Mouse (Mus musculus): ENCODE measurements around the gene Ampd3.

Gene Ampd3

GRCm38 (mm10) chr7:110770949-110771348, 2.9 kb downstream of the Ampd3 start:
- no peak for DNase-seq (ENCODE audit: low spot score)

DNA sequence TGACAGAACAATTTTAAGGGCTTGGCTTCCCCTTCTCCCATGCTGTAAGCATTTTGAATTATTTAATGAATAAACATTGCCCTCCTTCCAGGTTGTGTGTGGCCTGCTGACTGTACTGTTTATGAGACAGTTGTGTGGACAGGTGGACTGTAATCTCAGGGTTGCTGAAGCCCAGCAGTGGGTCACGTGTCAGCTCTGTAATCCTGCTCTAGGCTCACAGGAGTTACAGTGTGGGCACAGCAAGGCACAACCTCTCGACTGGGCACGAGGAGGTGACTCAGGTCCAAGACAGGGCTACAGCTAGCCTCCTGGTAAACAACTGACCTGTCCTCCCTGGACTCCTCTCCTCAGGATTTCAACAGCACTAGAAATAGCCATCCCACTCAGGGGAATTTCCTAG, 4.3 kb downstream of the Ampd3 start:
- DNase-seq (ENCODE audit: low spot score), result no peak

- DNase-seq (ENCODE audit: low spot score), result no peak
Observed at GRCm38 (mm10) chr7:110773204-110774002, 5.4 kb downstream of the Ampd3 start.

DNA sequence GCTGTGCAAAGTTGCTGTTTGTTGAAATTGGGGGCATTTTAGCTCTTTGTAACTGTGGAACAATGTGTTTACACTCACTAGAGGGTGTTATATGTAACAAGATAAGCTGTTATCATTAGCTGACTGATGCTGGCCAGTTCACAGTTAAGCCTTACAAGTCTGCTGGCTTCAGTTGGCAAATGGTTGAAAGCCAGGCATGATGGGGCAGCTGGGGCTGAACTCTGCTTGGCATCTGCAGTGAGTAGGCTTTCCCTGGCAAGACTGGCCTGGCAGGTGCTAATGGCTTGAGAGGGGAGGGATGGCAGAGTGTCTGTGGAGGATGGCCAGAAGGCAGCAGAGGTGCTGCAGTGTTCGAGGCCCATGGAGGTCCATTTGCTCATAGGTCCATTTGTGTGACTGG, 6.1 kb downstream of the Ampd3 start:
- DNase-seq (ENCODE audit: low spot score), result no peak

DNA sequence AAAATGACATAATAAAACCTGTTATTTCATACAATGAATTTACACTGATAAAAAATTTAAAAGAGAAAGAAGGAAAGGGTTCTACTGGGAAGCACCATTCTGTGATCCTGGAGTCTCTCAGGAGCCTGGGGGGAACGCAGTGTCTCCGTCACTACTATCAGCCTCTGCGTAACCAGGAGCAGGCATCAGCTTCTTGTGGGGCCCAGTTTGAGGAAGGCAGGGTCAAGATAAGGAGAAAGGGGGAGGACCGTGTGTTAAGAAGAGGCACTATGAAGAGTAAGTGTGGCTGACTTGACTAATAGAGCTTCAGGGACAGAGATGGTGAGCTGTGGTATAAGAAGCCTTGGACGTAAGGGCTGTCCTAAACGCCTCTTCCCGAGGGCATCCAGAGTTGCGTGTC, 6.7 kb downstream of the Ampd3 start:
- DNase-seq (ENCODE audit: low spot score), result no peak

DNA sequence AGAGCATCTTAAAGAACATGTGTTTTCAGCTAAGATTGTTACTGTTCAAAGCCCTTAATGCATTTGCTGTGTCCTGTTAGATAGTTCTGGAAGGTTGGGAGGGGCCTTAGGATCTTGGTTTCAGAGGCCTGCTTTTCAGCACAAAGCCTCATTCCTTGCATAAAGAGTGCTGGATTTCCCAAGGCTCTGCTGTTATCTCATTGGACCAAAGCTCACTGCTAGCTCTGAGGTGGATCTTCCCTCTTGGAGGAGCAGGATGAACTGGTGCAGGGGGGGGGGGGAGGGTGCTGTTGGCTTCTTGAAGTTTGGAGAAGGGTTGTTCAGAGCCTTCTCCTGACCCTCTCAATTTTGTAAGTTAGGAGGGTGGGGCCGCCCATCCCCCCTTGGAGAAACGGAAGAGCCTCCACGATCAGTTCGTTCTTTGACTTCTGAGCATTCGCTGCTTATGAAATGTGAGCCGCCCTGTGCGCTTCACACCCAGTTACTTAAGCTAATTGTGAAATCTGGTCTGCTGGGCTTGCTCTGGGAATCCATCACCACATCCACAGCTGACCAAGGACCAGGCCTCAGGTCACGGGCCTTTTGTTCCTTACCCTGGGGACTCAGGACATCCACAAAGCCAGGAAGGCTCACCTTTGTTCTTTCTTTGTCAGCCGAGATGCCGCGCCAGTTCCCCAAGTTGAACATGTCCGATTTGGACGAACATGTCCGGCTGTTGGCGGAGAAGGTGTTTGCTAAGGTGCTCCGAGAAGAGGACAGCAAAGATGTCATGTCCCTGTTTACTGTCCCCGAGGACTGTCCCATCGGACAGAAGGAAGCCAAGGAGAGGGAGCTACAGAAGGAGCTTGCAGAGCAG, 9.4 kb downstream of the Ampd3 start:
- no peak for DNase-seq (ENCODE audit: low spot score)

DNA sequence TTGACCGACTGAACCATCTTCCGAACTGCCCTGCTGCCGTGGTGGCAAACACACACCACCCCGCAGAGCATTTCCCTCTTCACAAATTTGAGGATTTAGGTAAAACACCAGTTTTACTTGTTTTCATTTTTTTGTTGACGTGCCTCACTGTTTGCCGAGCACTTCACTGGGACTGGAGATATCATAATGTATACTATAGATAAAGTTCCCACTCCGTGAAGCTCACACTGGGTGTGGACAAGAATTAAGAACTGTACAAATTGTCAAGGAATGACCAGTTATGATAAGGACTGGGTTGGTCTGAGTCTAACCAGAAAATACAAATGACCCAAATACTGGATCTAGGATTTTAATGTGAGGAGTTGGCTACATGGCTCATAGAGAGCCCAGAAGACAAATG, 10.9 kb downstream of the Ampd3 start:
- DNase-seq (ENCODE audit: low spot score), result no peak

DNA sequence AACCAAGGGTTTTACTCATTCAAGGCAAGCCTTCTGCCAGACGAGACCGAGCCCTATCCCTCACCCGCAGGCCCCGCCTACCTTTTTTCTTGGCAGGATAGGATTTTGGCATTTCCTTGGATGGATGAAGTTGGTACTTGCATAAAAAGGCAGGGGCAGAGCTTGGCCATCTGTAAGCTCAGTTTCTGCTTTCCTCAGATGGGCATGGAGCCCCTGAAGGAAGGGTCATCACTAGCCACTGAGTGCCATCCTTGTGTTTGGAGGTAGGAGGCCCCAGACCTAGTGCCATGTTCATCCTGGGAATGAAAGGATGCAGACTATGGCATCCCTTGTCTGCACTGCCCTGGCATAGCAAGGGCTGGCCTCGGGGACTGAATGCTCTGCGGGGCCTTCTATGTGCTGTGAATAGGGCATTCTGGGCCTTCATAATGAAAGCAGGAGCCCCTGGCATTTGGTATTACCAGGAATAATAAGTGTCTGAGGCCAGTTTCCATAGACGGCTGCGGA, 11.7 kb downstream of the Ampd3 start:
- no peak for DNase-seq (ENCODE audit: low spot score)

GRCm38 (mm10) chr7:110780520-110780919, 12.5 kb downstream of the Ampd3 start:
- no peak for DNase-seq (ENCODE audit: low spot score)

GRCm38 (mm10) chr7:110781231-110781711, 13.3 kb downstream of the Ampd3 start:
- DNase-seq (ENCODE audit: low spot score), result no peak

GRCm38 (mm10) chr7:110782135-110782534, 14.1 kb downstream of the Ampd3 start:
- no peak for DNase-seq (ENCODE audit: low spot score)

DNA sequence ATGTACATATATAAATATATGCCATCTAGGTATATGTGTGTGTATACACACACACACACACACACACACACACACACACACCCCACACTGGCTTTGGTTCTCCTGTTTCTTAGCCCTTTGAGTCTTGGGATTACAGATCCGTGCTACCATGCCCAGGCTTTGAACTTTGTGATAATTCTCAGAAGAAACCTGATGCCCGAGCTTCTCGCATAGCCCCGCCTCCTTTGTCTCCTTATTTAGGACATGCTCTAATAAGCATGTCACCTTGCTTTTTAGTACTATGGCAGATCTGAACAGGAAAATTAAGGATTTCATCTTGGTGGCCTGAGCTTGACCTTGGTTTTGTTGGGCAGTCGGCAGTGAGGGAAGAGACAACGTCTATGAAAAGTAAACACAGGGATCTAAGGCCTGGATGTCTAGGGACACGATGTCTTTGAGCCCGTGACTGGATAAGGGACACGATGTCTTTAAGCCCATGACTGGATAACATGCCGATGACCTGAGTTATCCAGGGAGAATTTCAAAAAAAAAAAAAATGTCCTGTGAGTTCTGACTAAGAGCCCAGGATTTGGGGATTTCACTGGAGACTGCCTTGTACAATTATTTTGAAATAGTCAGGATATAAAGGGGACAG, 15.0 kb downstream of the Ampd3 start:
- DNase-seq (ENCODE audit: low spot score), result no peak

- DNase-seq (ENCODE audit: low spot score), result no peak
Observed at GRCm38 (mm10) chr7:110784965-110785364, 17.0 kb downstream of the Ampd3 start.

DNA sequence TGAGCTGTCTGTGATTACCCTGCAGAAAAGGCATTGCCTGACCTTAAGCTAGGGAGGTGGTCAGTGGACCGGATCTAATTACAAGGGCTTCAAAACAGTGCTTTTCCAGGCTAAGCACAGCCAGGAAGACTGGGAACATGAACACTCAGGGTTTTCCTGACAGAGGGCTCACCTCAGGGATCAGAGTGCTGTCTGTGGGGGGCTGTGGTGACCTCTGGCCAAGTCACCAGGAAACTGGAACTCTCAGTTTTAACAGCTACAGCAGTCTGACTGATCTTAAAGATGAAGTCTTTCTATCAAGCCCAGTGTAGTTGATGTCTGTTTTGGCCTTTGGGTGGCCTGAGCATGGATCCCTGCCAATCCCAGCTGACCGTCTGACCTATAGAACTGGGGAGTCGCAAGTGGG, 17.7 kb downstream of the Ampd3 start:
- no peak for DNase-seq (ENCODE audit: low spot score)

DNA sequence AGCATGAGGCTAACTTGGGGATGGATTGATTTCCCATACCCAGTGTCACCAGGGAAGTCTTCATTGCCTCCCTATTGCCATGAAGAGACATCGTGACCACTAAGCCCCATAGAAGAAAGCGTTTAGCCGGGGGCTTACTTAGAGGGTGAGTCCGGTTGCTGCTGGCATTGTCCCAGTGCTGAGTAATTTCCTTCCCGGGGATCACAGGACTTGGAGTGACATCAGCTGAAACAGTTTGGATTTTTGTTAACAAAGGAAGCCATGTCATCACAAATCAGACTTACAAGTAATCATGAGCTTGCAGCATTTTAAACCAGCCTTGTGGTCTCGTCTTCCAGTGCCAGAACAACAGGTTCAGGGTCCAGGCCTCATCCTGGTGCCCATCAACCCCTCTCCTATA, 19.3 kb downstream of the Ampd3 start:
- no peak for DNase-seq (ENCODE audit: low spot score)

GRCm38 (mm10) chr7:110790878-110791277, 22.9 kb downstream of the Ampd3 start:
- no peak for DNase-seq (ENCODE audit: low spot score)

GRCm38 (mm10) chr7:110792201-110792600, 24.2 kb downstream of the Ampd3 start:
- DNase-seq (ENCODE audit: low spot score), result no peak

DNA sequence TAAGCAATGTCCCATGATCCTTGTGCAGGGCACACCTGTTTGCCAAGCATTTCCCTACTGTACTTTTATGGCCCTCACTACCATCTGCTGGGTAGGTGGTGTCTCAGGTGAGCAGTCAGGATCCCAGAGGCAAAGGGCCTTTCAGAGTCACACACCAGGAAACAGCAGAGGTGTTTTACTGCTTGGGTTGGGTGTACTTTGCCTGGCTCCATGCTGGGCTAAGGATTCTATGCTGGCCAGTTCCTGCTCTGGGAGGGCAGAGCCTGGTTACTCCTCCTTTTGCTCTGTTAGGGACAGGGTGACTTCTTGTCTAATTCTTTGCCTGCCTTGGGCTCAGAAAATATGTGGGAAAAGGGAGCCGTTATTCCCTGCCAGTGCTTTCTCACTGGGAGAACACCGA, 24.8 kb downstream of the Ampd3 start:
- no peak for DNase-seq (ENCODE audit: low spot score)

GRCm38 (mm10) chr7:110794722-110795121, 26.7 kb downstream of the Ampd3 start:
- no peak for DNase-seq (ENCODE audit: low spot score)

GRCm38 (mm10) chr7:110796367-110797051, 28.5 kb downstream of the Ampd3 start:
- DNase-seq (ENCODE audit: low spot score), result no peak

- no peak for DNase-seq (ENCODE audit: low spot score)
Observed at GRCm38 (mm10) chr7:110797722-110798409, 29.9 kb downstream of the Ampd3 start.

All from layer of hippocampus, adult 9-10 months (tissue).